Mouse (Mus musculus): Measurements from ENCODE around the gene Smg6.
"Not testable (repeated sequence)": the region's sequence is repeated elsewhere in the genome, so short reads cannot be mapped to it uniquely, and the experiment has no call there.

Gene Smg6

GRCm38 (mm10) chr11:74994856-74995255 is 69.2 kb downstream of the Smg6 start:
- DNase-seq (ENCODE audit: low read depth) = no peak

DNA sequence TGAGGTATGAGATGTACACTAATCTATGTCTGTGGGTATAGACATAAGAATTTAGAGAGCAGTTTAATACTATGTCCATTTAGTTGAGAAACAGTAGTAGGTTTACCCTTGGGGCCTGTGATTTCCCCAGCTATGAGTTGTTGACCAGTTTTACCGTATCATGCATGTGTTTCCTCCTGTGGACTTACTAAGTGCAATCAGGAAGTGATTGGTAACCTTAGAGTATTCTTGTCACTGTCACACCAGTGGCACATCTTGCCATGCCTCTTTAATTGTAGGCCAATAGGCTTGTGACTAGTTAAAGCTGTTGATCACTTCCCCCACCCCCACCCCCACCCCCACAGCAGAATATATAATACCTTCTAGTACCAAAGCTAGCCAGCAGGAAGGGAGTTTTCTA is 70.9 kb downstream of the Smg6 start:
- no peak for DNase-seq (ENCODE audit: low read depth)

DNA sequence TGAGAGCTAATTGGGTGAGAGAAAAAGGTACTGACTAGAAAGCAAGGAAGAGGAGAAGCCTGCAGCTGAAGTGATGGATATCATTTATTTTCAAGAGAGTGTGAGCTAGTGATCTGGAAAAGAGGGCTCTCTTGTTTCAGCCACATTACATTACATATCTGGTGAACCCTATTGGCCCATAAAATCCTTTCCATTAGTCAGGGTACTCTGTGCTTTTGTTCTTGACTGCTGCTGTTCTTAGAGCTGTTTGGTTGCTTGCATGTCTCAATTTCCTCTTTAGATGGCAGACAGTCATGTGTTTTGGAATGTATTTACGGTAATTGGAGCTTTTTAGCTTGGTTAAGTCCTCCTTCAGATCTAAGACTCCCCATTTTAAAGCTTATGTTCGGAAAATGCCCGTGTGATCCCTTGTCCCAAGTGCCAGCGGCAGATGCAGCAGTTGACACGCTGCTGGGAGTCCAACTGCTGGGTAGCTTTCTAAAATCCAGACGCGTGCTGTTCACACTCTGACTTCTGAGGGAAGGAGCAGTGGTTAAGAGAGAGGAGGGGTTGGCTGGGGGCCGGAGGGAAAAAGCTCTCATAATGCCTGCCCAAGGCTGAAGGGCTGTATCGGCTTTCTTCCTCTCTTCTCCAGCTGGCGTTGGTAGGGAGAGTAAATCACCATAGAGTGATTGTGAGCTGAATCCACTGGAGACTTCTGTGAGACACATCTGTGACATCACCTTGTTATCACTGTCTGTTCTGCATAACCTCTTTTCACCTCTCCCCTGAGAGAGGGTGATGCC is 75.4 kb downstream of the Smg6 start:
- DNase-seq (ENCODE audit: low read depth) = no peak

DNA sequence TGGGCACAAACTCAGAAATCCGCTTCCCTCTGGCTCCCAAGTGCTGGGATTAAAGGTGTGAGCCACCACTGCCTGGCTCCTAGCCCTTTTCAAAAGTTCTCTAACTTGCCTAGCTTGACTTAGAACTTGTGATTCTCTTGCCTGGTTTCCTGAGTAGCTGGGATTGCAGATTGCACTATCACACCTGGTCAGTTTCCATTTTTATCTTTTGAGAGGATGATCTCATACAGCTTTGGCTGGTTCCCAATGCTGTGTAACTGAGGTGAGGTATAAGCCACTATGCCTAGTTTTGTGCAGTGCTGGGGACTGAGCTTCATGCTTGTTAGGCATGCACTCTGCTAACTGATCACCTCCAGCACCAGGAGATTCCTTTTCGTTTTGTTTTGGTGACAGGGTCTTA is 82.6 kb downstream of the Smg6 start:
- no peak for DNase-seq (ENCODE audit: low read depth)

- DNase-seq (ENCODE audit: low read depth) = not testable (repeated sequence)
Measured at GRCm38 (mm10) chr11:75009537-75009936, 83.9 kb downstream of the Smg6 start.

DNA sequence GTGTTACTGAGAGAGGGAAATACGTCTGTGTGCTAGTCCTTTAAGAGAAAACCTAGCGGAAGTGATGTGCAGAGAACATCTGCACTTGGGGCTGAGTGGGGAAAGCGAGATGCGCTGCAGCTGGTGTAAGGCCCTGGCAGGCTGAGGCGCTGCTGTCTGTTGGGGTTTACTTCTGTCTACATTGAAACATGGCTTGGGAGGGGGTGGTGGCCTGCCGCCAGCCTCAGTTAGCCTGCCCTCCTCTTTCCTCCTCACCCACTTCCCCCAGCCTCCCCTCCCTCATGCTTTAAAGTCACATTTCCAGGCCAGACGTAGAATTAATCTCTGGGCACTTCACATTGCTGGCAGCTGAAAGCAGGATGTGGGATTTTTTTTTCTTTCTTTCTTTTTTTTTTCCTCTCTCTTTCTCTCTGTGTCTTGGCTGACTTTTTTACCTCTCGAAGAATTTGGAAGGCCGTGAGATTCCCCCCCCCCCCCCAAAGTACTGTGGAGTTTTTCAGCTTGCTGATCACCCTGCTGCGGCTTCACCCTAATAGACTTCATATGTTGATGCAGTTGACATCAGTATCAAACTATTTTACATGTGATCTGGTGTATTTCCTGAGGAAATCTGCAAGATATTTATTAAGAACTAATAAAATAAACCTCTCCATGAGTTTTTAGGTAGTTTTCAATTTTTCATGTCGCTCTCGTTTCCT is 87.5 kb downstream of the Smg6 start:
- peak; percentile 73 for DNase-seq (ENCODE audit: low read depth)

GRCm38 (mm10) chr11:75013764-75014695 is 88.4 kb downstream of the Smg6 start:
- DNase-seq (ENCODE audit: low read depth) = no peak

DNA sequence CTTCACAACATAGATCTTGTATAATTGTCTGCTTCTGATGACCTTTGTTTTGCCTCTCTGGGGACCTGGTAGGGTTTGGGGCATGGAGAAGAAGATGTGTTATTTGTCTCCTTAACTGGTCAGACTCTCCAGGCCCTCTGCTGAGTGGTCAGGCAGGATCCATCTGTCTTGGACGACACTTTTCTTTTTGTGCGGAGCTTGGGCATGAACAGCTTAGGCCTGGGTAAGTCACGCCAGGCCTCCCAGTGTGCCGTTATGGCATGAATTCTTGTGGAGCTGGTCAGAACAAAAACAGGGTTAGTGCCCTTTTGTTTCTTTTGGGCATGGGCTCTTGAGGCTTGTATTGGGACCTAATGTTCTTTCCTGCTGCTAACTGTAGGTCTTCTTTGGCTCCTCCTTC is 89.2 kb downstream of the Smg6 start:
- DNase-seq (ENCODE audit: low read depth) = no peak

DNA sequence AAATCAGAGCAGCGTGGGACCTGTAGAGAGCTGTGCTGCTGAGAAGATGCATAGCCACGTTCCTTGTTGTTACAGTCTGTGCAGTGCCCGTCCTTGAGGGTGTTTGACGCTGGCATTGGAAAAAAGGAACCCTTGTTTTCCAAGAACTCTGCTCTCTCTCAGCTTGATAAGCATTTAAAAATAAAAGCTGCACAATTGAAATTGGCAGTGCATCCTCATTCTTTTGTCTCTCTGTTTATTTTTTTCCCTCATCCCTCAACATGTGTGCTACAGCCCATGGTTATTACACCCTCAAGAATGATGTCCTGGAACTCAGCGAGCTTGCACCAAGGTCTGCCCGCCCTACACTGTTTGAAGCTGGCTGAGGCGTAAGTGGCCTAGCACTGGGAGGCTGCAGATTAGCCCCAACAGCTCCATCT is 89.8 kb downstream of the Smg6 start:
- DNase-seq (ENCODE audit: low read depth) = no peak

DNA sequence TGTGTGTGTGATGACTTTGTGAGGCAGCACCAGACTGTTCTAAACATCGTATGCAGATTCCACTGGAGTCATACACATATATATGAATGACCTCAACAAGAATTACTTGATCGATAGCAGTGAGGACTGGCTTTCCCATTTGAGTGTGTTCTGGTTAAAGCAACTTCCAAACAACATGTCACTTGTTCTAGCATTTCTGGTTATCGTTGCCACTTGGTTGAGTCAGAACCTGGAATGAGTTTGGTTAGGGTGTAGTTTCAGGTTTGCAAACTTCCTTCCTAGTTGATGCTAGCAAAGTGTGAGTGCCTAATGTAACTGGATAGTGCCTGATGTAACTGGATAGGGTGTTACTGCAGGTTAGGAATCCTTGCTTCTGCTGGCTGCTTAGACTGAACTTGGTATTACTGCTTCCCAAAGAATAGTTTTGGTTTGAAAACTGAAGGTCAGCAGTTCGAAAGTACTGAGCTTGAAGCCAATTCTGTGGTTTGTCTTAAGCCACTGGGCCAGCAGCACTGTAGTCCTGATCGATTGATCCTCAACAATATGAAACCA is 90.8 kb downstream of the Smg6 start:
- DNase-seq (ENCODE audit: low read depth) = no peak

GRCm38 (mm10) chr11:75017831-75018230 is 92.2 kb downstream of the Smg6 start:
- no peak for DNase-seq (ENCODE audit: low read depth)

GRCm38 (mm10) chr11:75026977-75027376 is 101.4 kb downstream of the Smg6 start:
- no peak for DNase-seq (ENCODE audit: low read depth)

GRCm38 (mm10) chr11:75027616-75028015 is 102.0 kb downstream of the Smg6 start:
- DNase-seq (ENCODE audit: low read depth) = no peak

DNA sequence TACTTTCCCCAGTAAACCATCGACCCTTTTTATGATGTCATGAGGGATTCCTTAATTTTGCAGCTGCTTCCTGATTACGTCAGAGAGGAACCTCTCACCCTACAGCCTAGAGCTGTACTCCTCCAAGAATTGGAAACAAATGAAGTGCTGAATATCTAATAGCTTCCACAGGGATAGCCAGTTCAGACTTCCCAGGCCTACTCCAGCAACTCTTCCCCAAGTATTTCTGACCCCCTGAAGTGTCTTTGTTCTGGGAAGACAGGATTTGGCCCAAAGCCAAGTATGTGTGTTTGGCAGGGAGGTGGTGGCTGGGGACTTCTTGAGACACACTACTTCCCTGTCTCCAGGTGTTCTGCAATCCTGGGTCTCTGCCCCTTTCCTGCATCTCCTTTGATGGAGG is 105.6 kb downstream of the Smg6 start:
- DNase-seq (ENCODE audit: low read depth) = no peak

- DNase-seq (ENCODE audit: low read depth) = no peak
Measured at GRCm38 (mm10) chr11:75032946-75033345, 107.3 kb downstream of the Smg6 start.

GRCm38 (mm10) chr11:75033581-75034067 is 108.0 kb downstream of the Smg6 start:
- no peak for DNase-seq (ENCODE audit: low read depth)

- DNase-seq (ENCODE audit: low read depth) = no peak
Measured at GRCm38 (mm10) chr11:75034104-75034503, 108.5 kb downstream of the Smg6 start.

DNA sequence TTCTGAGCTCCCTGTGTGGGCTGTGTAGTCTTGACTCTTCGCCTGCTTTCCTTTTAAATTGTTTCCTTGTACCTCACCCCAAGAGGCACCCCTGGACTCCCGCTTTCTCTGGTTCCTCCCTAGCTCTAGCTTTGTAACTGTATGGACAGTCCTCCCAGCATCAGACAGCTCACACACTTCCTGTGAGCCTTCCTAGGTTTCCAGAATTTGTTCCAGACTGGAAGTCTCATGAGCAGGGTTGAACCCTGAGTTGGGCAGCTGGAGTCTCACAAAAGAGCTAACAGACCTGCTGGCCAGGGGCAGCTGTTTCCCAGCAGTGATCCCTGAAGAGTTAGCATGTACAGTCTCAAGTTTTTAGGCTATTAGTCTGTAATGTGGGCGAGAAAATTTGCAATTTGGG is 118.7 kb downstream of the Smg6 start:
- no peak for DNase-seq (ENCODE audit: low read depth)

- DNase-seq (ENCODE audit: low read depth) = no peak
Measured at GRCm38 (mm10) chr11:75045822-75046221, 120.2 kb downstream of the Smg6 start.

DNA sequence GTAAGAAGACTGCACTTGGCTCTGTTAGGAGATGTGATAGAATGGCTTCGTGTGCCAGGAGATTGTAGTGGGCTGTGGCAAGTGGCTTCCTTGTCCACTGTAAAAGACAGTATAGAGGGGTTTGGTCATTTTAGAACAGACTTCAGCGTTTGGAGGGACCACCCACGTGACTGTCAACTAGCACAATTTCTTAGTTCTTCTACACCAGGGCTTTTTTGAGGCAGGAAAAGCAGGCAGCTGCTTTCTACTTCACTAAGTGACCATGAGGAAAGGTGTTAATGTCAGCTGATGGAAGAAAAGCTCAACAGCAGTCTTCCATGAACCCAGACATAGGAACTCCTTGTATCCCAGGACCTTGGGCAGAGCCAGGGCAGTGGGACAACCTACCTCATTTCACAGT is 121.0 kb downstream of the Smg6 start:
- DNase-seq (ENCODE audit: low read depth) = no peak

DNA sequence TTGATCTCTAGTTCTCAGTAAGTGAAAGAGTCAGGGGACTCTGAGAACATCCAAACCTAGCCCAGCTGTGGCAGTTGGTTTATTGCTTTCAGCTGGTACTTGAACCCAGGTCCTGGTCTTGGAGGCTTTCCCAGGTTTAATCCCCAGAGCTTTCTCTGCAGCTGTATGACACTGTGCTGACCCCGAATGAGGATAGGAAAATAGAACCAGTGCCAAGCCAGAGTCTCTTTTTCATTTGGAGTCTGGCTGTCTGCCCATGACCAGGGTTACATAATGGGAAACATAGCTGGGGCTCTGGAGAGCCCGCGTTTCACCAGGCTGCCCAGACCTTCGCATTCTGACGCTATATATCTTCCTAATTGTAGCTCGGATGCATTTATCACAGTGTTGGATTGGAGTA is 121.4 kb downstream of the Smg6 start:
- DNase-seq (ENCODE audit: low read depth) = no peak
